Mouse (Mus musculus) olfactory bulb, adult 2 months (tissue): Measurements from ENCODE around the gene Psmf1.

Experiments used
- CTCF ChIP-seq: fragments of 200-500 bp; IDR thresholded peaks from 2 replicates; pipeline ENCODE4 v1.5.1; 2012; ENCODE audit warnings: low read depth, mild to moderate bottlenecking, low read length, moderate library complexity; ENCODE audit not compliant: insufficient read depth
- POLR2A ChIP-seq: fragments of 200-500 bp; IDR thresholded peaks from 2 replicates; pipeline ENCODE4 v1.6.1; 2012; ENCODE audit warnings: mild to moderate bottlenecking, low read depth, low read length, moderate library complexity; ENCODE audit not compliant: insufficient read depth

GRCm38 (mm10) chr2:151670968-151671329 lies 73.0 kb downstream of the Psmf1 start:
- TF ChIP-seq POLR2A, result no peak
- TF ChIP-seq CTCF, result no peak
